Mouse (Mus musculus): ENCODE data around the gene Nim1k. TPM values are rescaled to one million over a fixed set of nuclear protein-coding genes. Genes with fewer than 3 reads are reported as not detected.
"Not testable (repeated sequence)": the region's sequence is repeated elsewhere in the genome, so short reads cannot be mapped to it uniquely, and the experiment has no call there.

The Nim1k gene
- total RNA-seq, 2 experiments from 2014 or later: 0.50 to 1.3 TPM

- no peak for ATAC-seq (replicated peaks; ENCODE audit: poor library complexity)
These were observed 26.3 kb downstream of the Nim1k start for GRCm38 (mm10) chr13:119729406-119729805.

GRCm38 (mm10) chr13:119727608-119728387, 27.9 kb downstream of the Nim1k start:
- ATAC-seq (replicated peaks; ENCODE audit: poor library complexity): no peak

GRCm38 (mm10) chr13:119724541-119724940, 31.1 kb downstream of the Nim1k start:
- no peak for ATAC-seq (replicated peaks; ENCODE audit: poor library complexity)

- no peak for ATAC-seq (replicated peaks; ENCODE audit: poor library complexity)
These were observed 32.3 kb downstream of the Nim1k start for GRCm38 (mm10) chr13:119723368-119723767.

GRCm38 (mm10) chr13:119722447-119722846, 33.2 kb downstream of the Nim1k start:
- no peak for ATAC-seq (replicated peaks; ENCODE audit: poor library complexity)

GRCm38 (mm10) chr13:119716105-119716504, 39.6 kb downstream of the Nim1k start:
- no peak for ATAC-seq (replicated peaks; ENCODE audit: poor library complexity)

- no peak for ATAC-seq (replicated peaks; ENCODE audit: poor library complexity)
These were observed 41.9 kb downstream of the Nim1k start for GRCm38 (mm10) chr13:119713821-119714220.

GRCm38 (mm10) chr13:119713107-119713787, 42.4 kb downstream of the Nim1k start:
- peak; percentile 89 for ATAC-seq (replicated peaks; ENCODE audit: poor library complexity)

- ATAC-seq (replicated peaks; ENCODE audit: poor library complexity): no peak
These were observed 43.2 kb downstream of the Nim1k start for GRCm38 (mm10) chr13:119712463-119712862.

GRCm38 (mm10) chr13:119710268-119710610, 45.4 kb downstream of the Nim1k start:
- no peak for ATAC-seq (replicated peaks; ENCODE audit: poor library complexity)

- ATAC-seq (replicated peaks; ENCODE audit: poor library complexity): no peak
These were observed 46.1 kb downstream of the Nim1k start for GRCm38 (mm10) chr13:119709388-119710267.

- ATAC-seq (replicated peaks; ENCODE audit: poor library complexity): peak; percentile 41
These were observed 46.7 kb downstream of the Nim1k start for GRCm38 (mm10) chr13:119708941-119709340.

GRCm38 (mm10) chr13:119707906-119708305, 47.8 kb downstream of the Nim1k start:
- ATAC-seq (replicated peaks; ENCODE audit: poor library complexity): no peak

- no peak for ATAC-seq (replicated peaks; ENCODE audit: poor library complexity)
These were observed 48.7 kb downstream of the Nim1k start for GRCm38 (mm10) chr13:119706953-119707352.

- ATAC-seq (replicated peaks; ENCODE audit: poor library complexity): peak; percentile 33; the same call in 1 of the 2 replicates
These were observed 49.3 kb downstream of the Nim1k start for GRCm38 (mm10) chr13:119706278-119706880.

- no peak for ATAC-seq (replicated peaks; ENCODE audit: poor library complexity)
These were observed 51.4 kb downstream of the Nim1k start for GRCm38 (mm10) chr13:119704280-119704679.

GRCm38 (mm10) chr13:119698436-119698835, 57.2 kb downstream of the Nim1k start:
- no peak for ATAC-seq (replicated peaks; ENCODE audit: poor library complexity)

- ATAC-seq (replicated peaks; ENCODE audit: poor library complexity): no peak
These were observed 59.2 kb downstream of the Nim1k start for GRCm38 (mm10) chr13:119696496-119696895.

- ATAC-seq (replicated peaks; ENCODE audit: poor library complexity): no peak
These were observed 60.0 kb downstream of the Nim1k start for GRCm38 (mm10) chr13:119695676-119696075.

GRCm38 (mm10) chr13:119691958-119692357, 63.7 kb downstream of the Nim1k start:
- not testable (repeated sequence) for ATAC-seq (replicated peaks; ENCODE audit: poor library complexity)
